Mouse (Mus musculus) CH12.LX (cell line): ENCODE results near the gene Gmppa.

Experiments
- CTCF ChIP-seq, 2 experiments: IDR thresholded peaks in 1 of 2; conservative IDR thresholded peaks in 1 of 2; 2 replicates each; pipeline ENCODE4 v1.5.1; 2011 to 2012; ENCODE audit warnings: low read depth in 2 of 2, low read length in 2 of 2, improper control_type of control experiment in 1 of 2, inconsistent platforms in 1 of 2, mild to moderate bottlenecking in 1 of 2, moderate library complexity in 1 of 2
- EP300 ChIP-seq: IDR thresholded peaks from 2 replicates; pipeline ENCODE4 v1.6.1; 2011; ENCODE audit warnings: low read length, improper control_type of control experiment
- HCFC1 ChIP-seq: IDR thresholded peaks from 2 replicates; pipeline ENCODE4 v1.6.1; 2012; ENCODE audit warnings: low read depth, mild to moderate bottlenecking, inconsistent platforms, low read length, improper control_type of control experiment
- JUND ChIP-seq: conservative IDR thresholded peaks from 2 replicates; pipeline ENCODE4 v1.6.1; 2011; ENCODE audit warnings: low read depth, low read length, improper control_type of control experiment
- POLR2A ChIP-seq: IDR thresholded peaks from 2 replicates; pipeline ENCODE4 v1.6.1; 2011; ENCODE audit warnings: low read depth, mild to moderate bottlenecking, improper control_type of control experiment, low read length
- SMC3 ChIP-seq: IDR thresholded peaks from 2 replicates; pipeline ENCODE4 v1.6.1; 2011; ENCODE audit warnings: low read depth, low read length, improper control_type of control experiment
- UBTF ChIP-seq: IDR thresholded peaks from 2 replicates; pipeline ENCODE4 v1.6.1; 2012; ENCODE audit warnings: low read depth, mild to moderate bottlenecking, inconsistent platforms, low read length, improper control_type of control experiment, moderate library complexity

DNA sequence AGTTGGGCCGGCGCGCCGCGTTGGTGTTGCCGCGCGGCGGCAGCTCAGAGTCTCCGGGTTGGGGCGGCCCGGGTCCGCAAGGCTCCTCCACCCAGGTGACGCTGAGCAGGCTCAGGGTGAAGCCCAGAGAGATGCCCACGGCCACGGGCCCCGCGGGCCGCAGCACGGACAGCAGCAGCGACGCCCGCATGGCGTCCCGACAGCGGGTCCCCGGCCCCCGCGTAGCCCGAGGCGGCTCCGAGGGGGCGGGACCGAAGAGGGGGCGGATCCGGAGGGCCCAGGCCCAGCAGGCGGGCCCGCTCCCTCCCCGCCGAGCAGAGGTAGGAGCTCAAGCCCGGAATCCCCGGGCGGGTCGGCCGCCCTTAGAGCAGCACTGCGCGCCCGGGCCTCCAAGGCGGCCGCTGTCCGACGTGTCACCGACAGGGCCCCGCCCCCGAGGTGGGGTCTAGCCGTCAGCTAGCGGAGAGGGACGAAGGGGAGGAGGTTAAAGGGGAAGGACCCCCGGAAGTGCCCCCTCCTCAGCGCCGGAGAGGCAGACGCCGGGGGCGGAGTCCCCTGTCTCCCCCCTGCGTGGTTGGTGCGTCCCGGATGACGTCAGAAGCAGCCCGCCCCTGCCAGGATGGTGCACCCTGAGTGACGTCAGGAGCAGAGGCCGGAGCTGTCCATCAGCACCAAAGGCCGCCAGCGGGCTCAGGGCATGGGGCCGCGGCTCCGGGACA, 43.3 kb downstream of the Gmppa start, which contains the start of the genes Chpf and Tmem198:
- TF ChIP-seq POLR2A (peak; percentile 83), HCFC1 (peak; percentile 67), EP300 (no peak), CTCF (conservative IDR thresholded peaks at IDR 0.05 in 1 of 2, IDR thresholded peaks at IDR 0.05 in 1 of 2; ENCODE audit: low read depth in 2 of 2, low read length in 2 of 2) (peak in 1 of 2 experiments; percentile 1; a peak in 1 of 4 replicates), JUND (no peak), UBTF (peak; percentile 90), SMC3 (no peak)
